Mouse (Mus musculus): ENCODE results near the gene Bap1. TPM values are rescaled to one million over a fixed set of nuclear protein-coding genes. Genes with fewer than 3 reads are reported as not detected.
A peak's percentile ranks its signal among the peaks of the same experiment; 100 is the strongest.

The Bap1 gene
- polyA plus RNA-seq, 1 experiment from 2014 or later, result 121 TPM

GRCm38 (mm10) chr14:31237101-31237882, 14.0 kb upstream of the Bap1 start:
- H3K9ac ChIP-seq, result no peak overlapping the region
- no peaks in the 10 kb centered on the region for H3K9me3 ChIP-seq
- WGBS, result 86% methylated on average over 7 of the region's 7 CpGs
- no peak overlapping the region for H3K4me2 ChIP-seq (replicated peaks)
- ATAC-seq (ENCODE audit: low FRiP score, low read depth), result no peak
- H3K4me1 ChIP-seq, result no peaks in the 10 kb centered on the region; the same call in 1 of the 2 replicates
- H3K27me3 ChIP-seq (replicated peaks), result no peaks in the 10 kb centered on the region
- H3K27ac ChIP-seq, result no peak overlapping the region
- H3K36me3 ChIP-seq, result no peaks in the 10 kb centered on the region; the same call in 1 of the 2 replicates
- no peak overlapping the region for H3K4me3 ChIP-seq

- Histone ChIP-seq H3K27ac (no peak overlapping the region), H3K4me2 (replicated peaks) (no peak overlapping the region), H3K9ac (no peak overlapping the region), H3K4me1 (no peaks in the 10 kb centered on the region), H3K9me3 (no peaks in the 10 kb centered on the region), H3K27me3 (replicated peaks) (no peaks in the 10 kb centered on the region), H3K36me3 (no peaks in the 10 kb centered on the region; the same call in 1 of the 2 replicates), H3K4me3 (no peak overlapping the region)
- WGBS, result 73% methylated on average over 3 of the region's 3 CpGs
- no peak for ATAC-seq (ENCODE audit: low FRiP score, low read depth)
These were observed 10.7 kb upstream of the Bap1 start for GRCm38 (mm10) chr14:31240528-31240927.

GRCm38 (mm10) chr14:31244777-31245176, 6.5 kb upstream of the Bap1 start:
- no peaks in the 10 kb centered on the region for H3K4me1 ChIP-seq

GRCm38 (mm10) chr14:31245946-31246345, 5.3 kb upstream of the Bap1 start:
- ATAC-seq (ENCODE audit: low FRiP score, low read depth), result no peak
- 92% methylated on average over 1 of the region's 1 CpGs for WGBS
- H3K4me1 ChIP-seq, result peaks cover 6% of the 10 kb centered on the region; the same call in 1 of the 2 replicates
- no peak overlapping the region for H3K9ac ChIP-seq
- H3K27me3 ChIP-seq (replicated peaks), result no peaks in the 10 kb centered on the region
- no peak overlapping the region for H3K27ac ChIP-seq
- H3K4me3 ChIP-seq, result no peak overlapping the region
- no peak overlapping the region for H3K4me2 ChIP-seq (replicated peaks)
- H3K36me3 ChIP-seq, result no peaks in the 10 kb centered on the region
- no peaks in the 10 kb centered on the region for H3K9me3 ChIP-seq

More at GRCm38 (mm10) chr14:31244777-31245176, 6.5 kb upstream of the Bap1 start:
- no peaks in the 10 kb centered on the region for H3K27me3 ChIP-seq (replicated peaks)
- no peak overlapping the region for H3K27ac ChIP-seq
- H3K9me3 ChIP-seq, result no peaks in the 10 kb centered on the region
- H3K9ac ChIP-seq, result no peak overlapping the region
- no peak for ATAC-seq (ENCODE audit: low FRiP score, low read depth)
- H3K4me3 ChIP-seq, result no peak overlapping the region
- WGBS, result 86% methylated on average over 1 of the region's 1 CpGs
- H3K36me3 ChIP-seq, result no peaks in the 10 kb centered on the region
- no peak overlapping the region for H3K4me2 ChIP-seq (replicated peaks)

GRCm38 (mm10) chr14:31248396-31248795, 2.9 kb upstream of the Bap1 start:
- Histone ChIP-seq H3K4me3 (no peak overlapping the region), H3K9me3 (no peaks in the 10 kb centered on the region), H3K9ac (no peak overlapping the region), H3K27me3 (replicated peaks) (no peaks in the 10 kb centered on the region), H3K36me3 (peaks cover 3% of the 10 kb centered on the region), H3K4me1 (peaks cover 20% of the 10 kb centered on the region), H3K27ac (no peak overlapping the region), H3K4me2 (replicated peaks) (no peak overlapping the region)
- WGBS, result 92% methylated on average over 6 of the region's 6 CpGs
- no peak for ATAC-seq (ENCODE audit: low FRiP score, low read depth)

- 21% methylated on average over 38 of the region's 38 CpGs for WGBS
- peak; percentile 34 for ATAC-seq (ENCODE audit: low FRiP score, low read depth)
- no peaks in the 10 kb centered on the region for H3K27me3 ChIP-seq (replicated peaks)
These were observed 797 bp upstream of the Bap1 start for GRCm38 (mm10) chr14:31250222-31251083.

DNA sequence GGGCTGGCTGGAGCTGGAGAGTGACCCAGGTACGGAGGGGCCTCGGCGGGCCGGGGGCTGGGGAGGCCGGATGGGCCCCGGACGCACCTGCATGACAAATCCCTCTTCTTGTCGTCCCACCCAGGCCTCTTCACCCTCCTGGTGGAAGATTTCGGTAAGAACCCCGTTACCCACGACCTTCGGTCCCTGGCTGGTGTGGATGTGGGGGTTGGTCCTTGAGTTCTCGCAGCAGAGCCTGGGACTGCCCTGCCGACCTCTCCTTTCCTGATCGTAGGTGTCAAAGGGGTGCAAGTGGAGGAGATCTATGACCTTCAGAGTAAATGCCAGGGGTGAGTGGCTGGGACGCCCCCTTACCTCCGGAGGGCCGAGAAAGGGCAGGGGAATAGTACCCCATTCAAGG, 376 bp downstream of the Bap1 start:
- Histone ChIP-seq H3K9me3 (no peaks in the 10 kb centered on the region), H3K27ac (0 out of 2 replicates have a peak overlapping the region, but pooled peaks have one; percentile 82)
- no peak for ATAC-seq (ENCODE audit: low FRiP score, low read depth)

More at GRCm38 (mm10) chr14:31250222-31251083, 797 bp upstream of the Bap1 start:
- peaks cover 20% of the 10 kb centered on the region for H3K4me1 ChIP-seq
- H3K36me3 ChIP-seq, result peaks cover 23% of the 10 kb centered on the region
- peak overlapping the region; percentile 95 for H3K4me3 ChIP-seq
- peak overlapping the region; percentile 89 for H3K4me2 ChIP-seq (replicated peaks)
- peak overlapping the region; percentile 96 for H3K9ac ChIP-seq
- no peaks in the 10 kb centered on the region for H3K9me3 ChIP-seq
- peak overlapping the region; percentile 82 for H3K27ac ChIP-seq

GRCm38 (mm10) chr14:31252091-31252490, 841 bp downstream of the Bap1 start:
- Histone ChIP-seq H3K36me3 (peaks cover 40% of the 10 kb centered on the region), H3K9ac (peak overlapping the region; percentile 96), H3K4me1 (peaks cover 20% of the 10 kb centered on the region), H3K27me3 (replicated peaks) (no peaks in the 10 kb centered on the region), H3K4me3 (peak overlapping the region; percentile 95), H3K4me2 (replicated peaks) (peak overlapping the region; percentile 89), H3K27ac (no peak overlapping the region), H3K9me3 (no peaks in the 10 kb centered on the region)
- WGBS, result 93% methylated on average over 5 of the region's 5 CpGs
- no peak for ATAC-seq (ENCODE audit: low FRiP score, low read depth)

More for the DNA sequence above, 376 bp downstream of the Bap1 start:
- H3K9ac ChIP-seq, result peak overlapping the region; percentile 96
- H3K4me2 ChIP-seq (replicated peaks), result peak overlapping the region; percentile 89
- H3K36me3 ChIP-seq, result peaks cover 35% of the 10 kb centered on the region
- peak overlapping the region; percentile 95 for H3K4me3 ChIP-seq
- H3K4me1 ChIP-seq, result peaks cover 20% of the 10 kb centered on the region
- WGBS, result 2% methylated on average over 18 of the region's 18 CpGs
- H3K27me3 ChIP-seq (replicated peaks), result no peaks in the 10 kb centered on the region

DNA sequence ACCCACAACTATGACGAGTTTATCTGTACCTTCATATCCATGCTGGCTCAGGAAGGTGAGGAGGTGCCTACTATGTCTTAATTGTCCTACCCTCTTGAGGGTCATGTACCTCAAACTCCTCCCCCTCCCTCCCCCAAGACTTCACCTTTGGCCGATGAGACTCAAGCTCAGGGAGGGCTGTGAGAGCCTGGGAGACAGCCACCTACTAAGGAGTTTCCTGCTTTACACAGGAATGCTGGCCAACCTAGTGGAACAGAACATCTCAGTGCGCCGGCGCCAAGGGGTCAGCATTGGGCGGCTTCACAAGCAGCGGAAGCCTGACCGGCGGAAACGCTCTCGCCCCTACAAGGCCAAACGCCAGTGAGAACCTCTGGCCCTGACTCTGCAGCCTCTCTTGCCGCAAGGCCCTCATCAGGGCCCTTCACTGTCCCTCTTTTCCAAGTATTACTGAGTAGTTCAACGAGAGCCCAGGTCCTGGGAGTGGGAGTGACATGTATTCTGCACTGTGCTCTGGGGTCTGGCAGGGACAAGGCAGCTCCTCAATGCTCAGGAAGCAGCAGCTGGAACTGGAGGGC, 7.3 kb downstream of the Bap1 start:
- Histone ChIP-seq H3K4me1 (no peaks in the 10 kb centered on the region), H3K36me3 (peaks cover 90% of the 10 kb centered on the region), H3K9me3 (no peaks in the 10 kb centered on the region), H3K9ac (no peak overlapping the region), H3K27ac (no peak overlapping the region), H3K4me2 (replicated peaks) (no peak overlapping the region), H3K4me3 (no peak overlapping the region), H3K27me3 (replicated peaks) (no peaks in the 10 kb centered on the region)
- ATAC-seq (ENCODE audit: low FRiP score, low read depth), result no peak
- WGBS, result 95% methylated on average over 14 of the region's 14 CpGs

DNA sequence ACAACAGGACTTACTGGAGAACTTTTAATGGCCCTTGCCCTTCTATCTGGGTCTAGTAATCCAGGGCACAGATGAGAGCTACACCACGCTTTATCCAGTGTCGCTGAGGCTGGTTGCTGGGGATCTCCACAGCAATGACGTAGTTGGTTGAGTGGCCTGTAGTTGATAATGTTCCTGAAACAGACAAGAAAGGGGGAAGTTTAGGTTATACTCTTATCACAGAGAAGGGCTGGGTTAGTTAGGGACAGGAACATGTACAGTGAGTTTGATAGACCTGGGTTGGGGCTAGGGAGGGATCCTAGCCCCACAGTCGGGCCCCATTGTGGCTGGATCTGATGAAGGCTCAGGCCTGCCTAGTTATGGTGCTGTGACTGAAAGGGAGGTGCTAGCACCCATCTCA, 9.1 kb downstream of the Bap1 start:
- ATAC-seq (ENCODE audit: low FRiP score, low read depth), result no peak
- no peaks in the 10 kb centered on the region for H3K9me3 ChIP-seq
- no peak overlapping the region for H3K27ac ChIP-seq
- no peaks in the 10 kb centered on the region for H3K4me1 ChIP-seq
- H3K27me3 ChIP-seq (replicated peaks), result no peaks in the 10 kb centered on the region
- H3K4me3 ChIP-seq, result no peak overlapping the region
- H3K9ac ChIP-seq, result no peak overlapping the region
- 96% methylated on average over 4 of the region's 4 CpGs for WGBS
- peaks cover 72% of the 10 kb centered on the region for H3K36me3 ChIP-seq
- no peak overlapping the region for H3K4me2 ChIP-seq (replicated peaks)

- H3K27ac ChIP-seq, result no peak overlapping the region
- H3K4me1 ChIP-seq, result no peaks in the 10 kb centered on the region
- no peak overlapping the region for H3K4me3 ChIP-seq
- no peak overlapping the region for H3K9ac ChIP-seq
- H3K27me3 ChIP-seq (replicated peaks), result no peaks in the 10 kb centered on the region
- WGBS, result 95% methylated on average over 9 of the region's 9 CpGs
- H3K4me2 ChIP-seq (replicated peaks), result no peak overlapping the region
- H3K9me3 ChIP-seq, result no peaks in the 10 kb centered on the region
- no peak for ATAC-seq (ENCODE audit: low FRiP score, low read depth)
- H3K36me3 ChIP-seq, result peaks cover 66% of the 10 kb centered on the region
These were observed 9.7 kb downstream of the Bap1 start for GRCm38 (mm10) chr14:31260932-31261331.

- no peaks in the 10 kb centered on the region for H3K9me3 ChIP-seq
- H3K4me2 ChIP-seq (replicated peaks), result no peak overlapping the region
- H3K27me3 ChIP-seq (replicated peaks), result 0 out of 2 replicates have a peak, but pooled peaks cover 3% of the 10 kb centered on the region
- no peak overlapping the region for H3K4me3 ChIP-seq
- ATAC-seq (ENCODE audit: low FRiP score, low read depth), result no peak
- H3K9ac ChIP-seq, result no peak overlapping the region
- 81% methylated on average over 11 of the region's 11 CpGs for WGBS
- peaks cover 1% of the 10 kb centered on the region; the same call in 1 of the 2 replicates for H3K36me3 ChIP-seq
- peaks cover 25% of the 10 kb centered on the region for H3K4me1 ChIP-seq
- H3K27ac ChIP-seq, result no peak overlapping the region
These were observed 16.4 kb downstream of the Bap1 start for GRCm38 (mm10) chr14:31267649-31268048.

Data from neural tube, embryonic 12.5 days (tissue).